Mouse (Mus musculus) forebrain, embryonic 13.5 days (tissue): ENCODE results near the gene Pdxp. TPM values are rescaled to one million over a fixed set of nuclear protein-coding genes. Genes with fewer than 3 reads are reported as not detected.
A peak's percentile ranks its signal among the peaks of the same experiment; 100 is the strongest.

Experiments used
- ATAC-seq: fragments of 200-750 bp; cut with Nextera tagmentation; 2 replicates; pipeline ENCODE4 v1.8.0; 2017
- H3K27ac ChIP-seq: fragments of 300-500 bp; sonication (generic); 2 replicates; pipeline ENCODE4 v1.5.1; 2015; ENCODE audit warnings: inconsistent platforms, mild to moderate bottlenecking, moderate library complexity
- H3K27me3 ChIP-seq: fragments of 300-500 bp; sonication (generic); 2 replicates; pipeline ENCODE4 v1.6.1; 2015; ENCODE audit warnings: mild to moderate bottlenecking, inconsistent platforms
- H3K36me3 ChIP-seq: fragments of 300-500 bp; sonication (generic); 2 replicates; pipeline ENCODE4 v1.6.1; 2015; ENCODE audit warnings: mild to moderate bottlenecking, inconsistent platforms; ENCODE audit not compliant: poor library complexity, severe bottlenecking
- H3K4me1 ChIP-seq: fragments of 300-500 bp; sonication (generic); 2 replicates; pipeline ENCODE4 v1.6.1; 2015; ENCODE audit warnings: inconsistent platforms
- H3K4me2 ChIP-seq: fragments of 300-500 bp; sonication (generic); 2 replicates; pipeline ENCODE4 v1.6.1; 2015; ENCODE audit warnings: inconsistent platforms, mild to moderate bottlenecking, moderate library complexity
- H3K4me3 ChIP-seq: fragments of 300-500 bp; sonication (generic); 2 replicates; pipeline ENCODE4 v1.5.1; 2015; ENCODE audit warnings: mild to moderate bottlenecking, inconsistent platforms
- H3K9ac ChIP-seq: fragments of 300-500 bp; sonication (generic); 2 replicates; pipeline ENCODE4 v1.6.1; 2015; ENCODE audit warnings: mild to moderate bottlenecking, inconsistent platforms
- H3K9me3 ChIP-seq: fragments of 300-500 bp; sonication (generic); replicated peaks from 2 replicates; pipeline ENCODE4 v1.6.1; 2016; ENCODE audit warnings: inconsistent platforms
- WGBS: fragments of 180-500 bp; shearing (Covaris S2); methylation state at CpG from one replicate; pipeline ENCODE4 v1.1.7; 2015; 5-methylcytosine and 5-hydroxymethylcytosine counted together
- polyA plus RNA-seq: library from polyadenylated mRNA; unstranded; fragments of >200 nt; fragmentation: Nextera tagmentation; extraction: Ambion mirVana; gene quantifications from 2 replicates; pipeline ENCODE4 v1.2.1, GENCODE M21; 2015

Gene Pdxp
- polyA plus RNA-seq, result 54.4 and 55.5 TPM in 2 replicates

DNA sequence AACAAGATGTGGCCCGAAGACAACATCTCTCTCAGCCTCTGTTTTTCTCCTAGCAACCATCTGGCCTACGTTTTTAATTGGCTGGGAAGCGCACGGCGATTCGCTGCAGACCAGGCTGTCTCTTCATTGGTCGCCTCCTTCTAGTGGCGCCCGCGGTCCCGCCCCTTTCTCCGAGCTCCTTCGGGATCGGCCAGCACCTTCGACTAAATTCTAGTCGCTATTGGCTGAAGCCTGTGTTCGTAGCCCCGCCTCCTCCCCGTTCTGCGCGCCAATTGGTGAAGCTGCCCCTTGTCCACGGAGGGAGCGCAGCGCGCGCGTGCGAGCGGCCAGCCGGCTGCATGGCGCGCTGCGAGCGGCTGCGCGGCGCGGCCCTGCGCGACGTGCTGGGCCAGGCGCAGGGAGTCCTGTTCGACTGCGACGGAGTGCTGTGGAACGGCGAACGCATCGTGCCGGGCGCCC, at the start of gene Pdxp:
Pdxp (plus strand) TSS at position 288 of the 459 bp plus-strand sequence.
- Histone ChIP-seq H3K4me1 (peaks cover 41% of the 10 kb centered on the region), H3K27ac (peak within 1 kb of the TSS; percentile 97), H3K9ac (peak within 1 kb of the TSS; percentile 88), H3K36me3 (peaks cover 8% of the 10 kb centered on the region), H3K4me3 (peak within 1 kb of the TSS; percentile 81), H3K9me3 (no peaks in the 10 kb centered on the region), H3K27me3 (no peaks in the 10 kb centered on the region), H3K4me2 (peak within 1 kb of the TSS; percentile 92)
- peak; percentile 95 for ATAC-seq
- WGBS, result under 1% methylated on average over 51 of the region's 51 CpGs

DNA sequence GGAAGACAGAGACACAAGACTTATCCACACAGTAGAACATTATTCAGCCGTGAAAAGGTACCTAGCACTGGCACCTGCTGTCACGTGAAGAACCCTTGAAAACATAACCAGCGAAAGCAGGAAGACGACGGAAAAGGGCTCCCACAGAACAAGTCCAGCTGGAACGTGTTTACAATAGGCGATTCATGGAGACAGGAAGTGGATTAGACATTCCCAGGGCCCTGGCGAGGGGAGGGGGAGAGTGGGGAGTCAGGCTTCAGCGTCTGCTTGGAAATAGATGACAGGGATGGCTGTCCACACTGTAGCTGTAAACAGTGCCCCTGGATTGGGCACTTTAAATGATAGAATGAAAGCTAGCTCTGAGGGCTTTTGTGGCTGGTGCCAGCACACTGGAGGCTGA, 45.3 kb upstream of the Pdxp start:
- peak; percentile 84 for ATAC-seq
- Histone ChIP-seq H3K4me3 (no peak overlapping the region), H3K4me1 (peaks cover 23% of the 10 kb centered on the region), H3K27me3 (no peaks in the 10 kb centered on the region), H3K9ac (0 out of 2 replicates have a peak overlapping the region, but pooled peaks have one; percentile 18), H3K27ac (peak overlapping the region; percentile 72), H3K4me2 (peak overlapping the region; percentile 10; the same call in 1 of the 2 replicates), H3K9me3 (no peaks in the 10 kb centered on the region), H3K36me3 (no peaks in the 10 kb centered on the region)
- 17% methylated on average over 9 of the region's 9 CpGs for WGBS

DNA sequence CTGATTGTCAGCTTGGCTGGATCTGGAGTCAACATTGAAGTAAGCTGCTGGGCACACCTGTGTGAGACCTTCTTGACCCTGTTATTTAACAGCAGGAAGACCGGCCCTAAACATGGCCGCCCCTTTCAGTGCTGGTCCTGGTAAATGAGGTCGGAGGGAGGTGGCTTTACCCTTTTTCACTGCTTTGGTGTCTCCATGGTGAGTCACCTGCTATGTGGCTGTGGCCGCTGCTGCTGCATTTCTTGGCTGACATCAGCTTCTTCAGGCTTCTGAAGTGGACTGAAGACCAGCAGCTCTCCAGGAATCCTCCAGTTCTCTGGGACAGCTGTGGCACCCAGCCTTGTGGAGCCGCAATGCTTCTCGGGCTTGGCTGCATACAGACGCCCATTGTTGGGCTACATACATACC, 44.9 kb upstream of the Pdxp start:
- Histone ChIP-seq H3K4me3 (no peak overlapping the region), H3K36me3 (no peaks in the 10 kb centered on the region), H3K9me3 (no peaks in the 10 kb centered on the region), H3K4me2 (peak overlapping the region; percentile 10; the same call in 1 of the 2 replicates), H3K9ac (0 out of 2 replicates have a peak overlapping the region, but pooled peaks have one; percentile 18), H3K4me1 (peaks cover 24% of the 10 kb centered on the region), H3K27ac (peak overlapping the region; percentile 72), H3K27me3 (no peaks in the 10 kb centered on the region)
- ATAC-seq, result peak; percentile 71
- WGBS, result 44% methylated on average over 7 of the region's 7 CpGs

DNA sequence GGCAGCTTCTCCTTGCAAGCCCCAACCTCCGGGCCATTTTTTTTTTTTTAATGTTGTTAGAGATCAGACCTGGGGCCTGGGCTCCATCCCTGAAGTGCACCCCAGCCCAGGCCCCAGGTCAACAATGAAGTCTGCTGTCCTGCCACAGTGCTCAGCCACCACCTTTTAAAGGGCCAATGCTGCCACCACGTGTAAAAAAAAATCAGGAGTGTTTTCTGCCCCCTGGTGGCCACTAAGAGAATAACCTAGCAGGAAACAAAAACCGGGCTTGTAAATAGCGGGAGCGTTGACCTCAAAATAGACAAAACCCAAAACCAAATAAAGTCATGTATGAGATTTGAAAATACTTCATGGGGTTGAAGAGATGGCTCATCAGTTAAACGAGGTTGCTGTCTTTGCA, 43.9 kb upstream of the Pdxp start:
- no peak overlapping the region for H3K4me3 ChIP-seq
- 26% methylated on average over 6 of the region's 6 CpGs for WGBS
- H3K27me3 ChIP-seq, result no peaks in the 10 kb centered on the region
- no peak overlapping the region for H3K27ac ChIP-seq
- no peaks in the 10 kb centered on the region for H3K9me3 ChIP-seq
- no peaks in the 10 kb centered on the region for H3K36me3 ChIP-seq
- no peak overlapping the region for H3K9ac ChIP-seq
- H3K4me2 ChIP-seq, result no peak overlapping the region
- ATAC-seq, result no peak
- peaks cover 27% of the 10 kb centered on the region for H3K4me1 ChIP-seq

DNA sequence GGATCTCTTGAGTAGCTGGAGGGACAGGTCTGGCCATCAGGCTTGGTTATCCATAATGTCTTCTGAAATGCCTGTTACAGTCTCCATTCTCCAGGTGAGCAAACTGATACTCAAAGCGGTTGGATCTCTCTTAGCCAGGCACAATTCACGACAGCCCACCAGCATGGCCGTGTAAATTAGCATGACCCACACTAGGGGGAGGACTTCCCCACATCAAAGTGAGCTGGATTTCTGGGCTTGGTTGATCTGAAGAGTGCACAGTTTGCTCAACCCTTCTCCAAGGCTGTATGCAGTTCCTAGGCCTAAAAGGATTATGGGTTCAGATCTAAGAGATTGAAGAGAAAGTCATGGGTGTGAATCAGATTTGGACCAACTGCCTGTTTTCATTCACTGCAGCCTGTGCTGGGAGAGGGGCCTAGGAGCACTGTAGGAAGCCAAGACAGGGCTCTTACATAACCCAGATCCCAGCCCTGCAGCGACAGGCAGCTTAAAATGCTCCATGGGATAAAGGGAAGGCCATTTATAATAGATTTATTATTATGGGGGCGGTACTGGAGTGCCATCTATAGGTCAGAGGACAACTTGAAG, 41.6 kb upstream of the Pdxp start:
- Histone ChIP-seq H3K27me3 (no peaks in the 10 kb centered on the region), H3K9me3 (no peaks in the 10 kb centered on the region), H3K4me3 (no peak overlapping the region), H3K4me1 (peaks cover 47% of the 10 kb centered on the region), H3K4me2 (no peak overlapping the region), H3K27ac (no peak overlapping the region), H3K36me3 (no peaks in the 10 kb centered on the region), H3K9ac (no peak overlapping the region)
- ATAC-seq, result no peak
- WGBS, result 64% methylated on average over 5 of the region's 5 CpGs

DNA sequence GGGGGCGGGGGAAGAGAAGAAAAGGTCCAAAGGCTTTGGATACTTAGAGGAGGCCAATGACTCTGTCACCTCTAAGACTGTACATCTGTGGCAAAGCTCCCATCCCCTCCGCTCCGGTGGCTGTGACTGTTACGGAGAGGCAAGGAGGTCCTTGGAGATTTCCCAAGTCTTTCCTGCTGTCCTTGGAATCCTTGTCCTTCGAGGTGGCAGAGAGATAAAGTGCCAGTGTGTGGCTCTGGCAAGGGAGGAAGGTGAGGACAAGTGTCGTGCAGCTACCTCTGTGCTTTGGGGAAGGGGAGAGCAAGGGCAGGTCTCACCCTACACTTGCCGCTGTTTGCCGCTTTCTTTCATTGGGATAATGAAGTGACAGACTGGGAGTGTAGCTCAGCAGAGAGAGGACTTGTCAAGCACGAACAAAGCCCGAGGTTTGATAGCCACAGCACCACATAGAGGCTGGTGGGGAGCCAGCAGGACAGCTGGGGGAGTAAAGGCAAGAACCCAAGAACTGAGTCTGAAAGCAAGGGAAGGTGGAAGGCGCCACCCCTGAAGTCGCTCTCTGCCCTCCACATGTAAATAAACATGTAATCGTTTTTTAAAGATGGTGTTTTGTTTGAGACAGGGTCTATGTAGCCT, 39.8 kb upstream of the Pdxp start:
- Histone ChIP-seq H3K27me3 (no peaks in the 10 kb centered on the region), H3K9me3 (no peaks in the 10 kb centered on the region), H3K4me2 (peak overlapping the region; percentile 26; the same call in 1 of the 2 replicates), H3K27ac (peak overlapping the region; percentile 78), H3K4me3 (no peak overlapping the region), H3K36me3 (no peaks in the 10 kb centered on the region), H3K4me1 (peaks cover 43% of the 10 kb centered on the region), H3K9ac (peak overlapping the region; percentile 7; the same call in 1 of the 2 replicates)
- WGBS, result 49% methylated on average over 13 of the region's 13 CpGs
- no peak for ATAC-seq

DNA sequence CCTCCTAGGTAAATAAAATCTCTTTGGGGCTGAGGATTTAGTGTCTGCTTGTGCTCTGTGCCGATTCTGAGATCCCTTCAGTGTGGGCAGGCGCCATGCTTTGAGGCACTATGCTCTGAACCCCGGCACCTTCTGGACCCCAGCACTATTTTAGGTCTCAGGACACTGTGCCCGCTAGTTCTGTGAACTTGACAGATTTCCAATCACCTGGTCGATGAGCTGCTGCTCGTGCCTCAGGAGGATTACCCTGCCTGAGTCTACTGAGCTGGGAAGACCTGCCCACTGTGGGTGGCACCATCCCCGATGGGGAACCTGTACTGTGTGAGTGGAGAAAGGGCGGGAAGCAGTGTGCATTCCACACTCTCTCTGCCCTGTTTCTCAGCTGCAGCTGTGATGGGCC, 38.7 kb upstream of the Pdxp start:
- Histone ChIP-seq H3K4me2 (no peak overlapping the region), H3K4me3 (no peak overlapping the region), H3K4me1 (peaks cover 47% of the 10 kb centered on the region), H3K27ac (no peak overlapping the region), H3K36me3 (peaks cover 5% of the 10 kb centered on the region; the same call in 1 of the 2 replicates), H3K9me3 (no peaks in the 10 kb centered on the region), H3K9ac (no peak overlapping the region), H3K27me3 (no peaks in the 10 kb centered on the region)
- no peak for ATAC-seq
- WGBS, result 73% methylated on average over 8 of the region's 8 CpGs

DNA sequence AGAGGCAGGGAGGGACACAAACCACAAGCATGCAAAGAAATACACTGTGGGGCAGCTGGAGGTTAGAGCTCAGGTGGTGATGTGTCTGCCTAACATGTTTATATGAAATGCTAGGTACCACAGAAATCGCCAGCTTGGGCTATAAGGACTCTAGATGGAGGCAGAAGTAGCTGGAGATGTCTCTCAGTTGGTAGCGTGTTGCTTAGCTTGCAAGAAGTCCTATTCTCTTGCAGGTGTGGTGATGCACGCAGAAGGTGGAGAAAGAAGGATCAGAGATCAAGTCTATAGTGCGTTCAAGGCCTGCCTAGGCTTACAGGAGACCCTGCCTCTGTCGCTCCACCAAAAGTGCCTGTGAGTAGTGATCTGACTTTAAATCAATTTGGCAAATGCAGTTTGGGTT, 38.2 kb upstream of the Pdxp start:
- H3K27ac ChIP-seq, result peak overlapping the region; percentile 98; the same call in 1 of the 2 replicates
- H3K9ac ChIP-seq, result peak overlapping the region; percentile 69; the same call in 1 of the 2 replicates
- H3K4me3 ChIP-seq, result no peak overlapping the region
- peak overlapping the region; percentile 85 for H3K4me2 ChIP-seq
- peaks cover 47% of the 10 kb centered on the region for H3K4me1 ChIP-seq
- 83% methylated on average over 5 of the region's 5 CpGs for WGBS
- H3K9me3 ChIP-seq, result no peaks in the 10 kb centered on the region
- peaks cover 7% of the 10 kb centered on the region for H3K36me3 ChIP-seq
- no peaks in the 10 kb centered on the region for H3K27me3 ChIP-seq
- no peak for ATAC-seq

DNA sequence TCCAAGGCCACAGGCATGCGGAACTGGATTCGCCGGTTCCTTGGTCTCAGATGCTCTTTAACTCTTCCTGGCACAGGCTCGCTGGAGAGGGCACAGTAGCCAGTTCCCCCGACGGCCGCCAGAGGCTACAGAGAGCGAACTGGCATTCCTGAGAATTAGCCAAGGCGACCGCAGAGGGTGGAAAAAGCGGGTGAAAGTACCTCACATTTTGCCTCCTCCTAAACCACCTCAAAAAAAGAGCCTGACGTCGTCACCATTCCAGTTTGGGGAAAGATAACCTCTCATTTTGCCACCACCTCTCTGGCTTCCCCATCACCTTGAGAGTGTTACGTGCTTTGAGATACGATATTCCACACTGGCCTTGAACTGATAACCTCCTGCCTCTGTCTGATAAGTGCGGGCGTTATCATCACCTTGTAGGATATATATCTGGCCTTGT, 37.4 kb upstream of the Pdxp start:
- Histone ChIP-seq H3K9ac (peak overlapping the region; percentile 69), H3K27ac (peak overlapping the region; percentile 98), H3K4me2 (peak overlapping the region; percentile 85), H3K27me3 (no peaks in the 10 kb centered on the region), H3K4me3 (peak overlapping the region; percentile 66), H3K4me1 (peaks cover 47% of the 10 kb centered on the region), H3K9me3 (no peaks in the 10 kb centered on the region), H3K36me3 (peaks cover 15% of the 10 kb centered on the region)
- 3% methylated on average over 17 of the region's 17 CpGs for WGBS
- no peak for ATAC-seq

DNA sequence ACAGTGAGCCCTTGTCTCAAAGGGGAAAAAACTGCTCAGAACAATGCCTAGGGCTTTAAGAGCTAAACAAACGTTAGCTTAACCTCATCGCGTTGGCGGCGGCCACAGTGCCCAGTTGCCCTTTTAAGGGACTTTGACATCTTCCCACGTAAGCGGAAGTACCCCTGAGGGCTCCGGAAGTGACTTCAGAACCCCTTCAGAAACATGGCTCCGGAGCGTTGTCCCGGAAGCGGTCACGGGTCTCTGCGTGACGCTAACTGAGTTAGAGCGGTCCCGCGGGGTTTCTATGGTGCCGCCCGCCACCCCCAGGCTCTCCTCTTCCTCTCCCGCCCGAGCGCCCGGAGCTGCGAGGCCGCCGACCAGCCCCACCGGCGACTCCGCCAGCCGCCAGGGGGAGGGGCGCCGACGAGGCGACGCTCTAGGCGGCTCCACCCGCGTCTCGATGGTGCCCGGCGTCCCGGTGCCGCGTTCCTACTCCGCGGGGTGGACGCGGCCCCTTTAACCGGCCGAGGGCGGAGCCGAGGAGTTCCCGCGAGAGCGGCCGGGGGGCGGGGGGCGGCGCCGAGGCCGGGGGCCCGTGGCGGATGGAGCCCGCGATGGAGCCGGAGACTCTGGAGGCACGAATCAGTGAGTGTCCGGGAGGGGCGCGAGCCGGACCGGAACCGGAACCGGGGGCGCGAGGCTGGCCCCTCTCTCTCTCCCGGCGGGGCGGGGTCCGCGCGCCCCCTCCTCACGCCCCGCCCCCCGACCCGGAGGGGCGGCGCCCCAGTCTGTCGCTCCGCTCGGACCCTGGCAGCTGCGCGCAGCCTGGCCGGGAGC, 36.5 kb upstream of the Pdxp start, which contains the start of gene Gga1:
Gga1 (plus strand) TSS at position 200 of the 819 bp plus-strand sequence.
- peaks cover 47% of the 10 kb centered on the region for H3K4me1 ChIP-seq
- peak within 1 kb of the TSS; percentile 85 for H3K4me2 ChIP-seq
- no peaks in the 10 kb centered on the region for H3K9me3 ChIP-seq
- peak within 1 kb of the TSS; percentile 98 for H3K27ac ChIP-seq
- peak within 1 kb of the TSS; percentile 83 for H3K9ac ChIP-seq
- H3K4me3 ChIP-seq, result peak within 1 kb of the TSS; percentile 66
- H3K36me3 ChIP-seq, result peaks cover 24% of the 10 kb centered on the region
- no peaks in the 10 kb centered on the region for H3K27me3 ChIP-seq
- under 1% methylated on average over 65 of the region's 95 CpGs for WGBS
- ATAC-seq, result peak; percentile 92

DNA sequence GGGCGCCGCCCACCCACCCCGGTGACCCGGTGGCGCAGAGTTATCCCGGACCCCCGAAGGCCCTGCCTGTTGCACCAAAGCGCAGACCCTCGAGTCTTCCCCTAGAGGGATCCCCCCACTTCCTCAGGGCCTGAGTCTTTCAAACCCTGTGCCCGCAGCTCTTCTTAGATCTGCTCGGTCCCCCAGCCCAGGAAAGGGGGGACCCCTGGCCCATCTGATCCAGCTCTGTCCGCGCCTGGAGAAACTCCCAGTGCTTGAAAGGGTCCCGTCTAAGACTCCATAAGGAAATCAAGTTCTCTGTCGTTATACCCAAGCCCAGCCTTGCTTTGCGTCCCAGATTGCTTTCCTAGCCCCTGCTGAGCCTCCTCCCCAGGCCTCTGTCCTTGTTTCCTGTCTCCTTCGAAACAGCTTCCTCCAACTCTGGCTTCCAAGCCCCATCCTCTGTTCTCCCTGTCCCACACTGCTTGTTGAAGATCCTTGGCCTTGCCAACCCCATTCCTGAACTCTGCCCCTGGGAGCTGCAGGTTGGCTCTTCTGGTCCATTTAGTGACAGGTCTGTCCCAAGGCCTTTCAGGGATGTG, 35.8 kb upstream of the Pdxp start:
- H3K4me3 ChIP-seq, result peak overlapping the region; percentile 66
- H3K27me3 ChIP-seq, result no peaks in the 10 kb centered on the region
- WGBS, result under 1% methylated on average over 15 of the region's 17 CpGs
- H3K4me2 ChIP-seq, result peak overlapping the region; percentile 85
- H3K4me1 ChIP-seq, result peaks cover 47% of the 10 kb centered on the region
- peak overlapping the region; percentile 83 for H3K9ac ChIP-seq
- H3K9me3 ChIP-seq, result no peaks in the 10 kb centered on the region
- no peak; the same call in 1 of the 2 replicates for ATAC-seq
- peaks cover 31% of the 10 kb centered on the region for H3K36me3 ChIP-seq
- peak overlapping the region; percentile 98 for H3K27ac ChIP-seq
